Mouse (Mus musculus) MN1 (cell line): ENCODE data around the gene Slc25a5.

ENCODE experiments used
- DNase-seq: peaks from one replicate; pipeline ENCODE4 v3.0.0-alpha.2; 2016; ENCODE audit warnings: low spot score

Slc25a5 gene

DNA sequence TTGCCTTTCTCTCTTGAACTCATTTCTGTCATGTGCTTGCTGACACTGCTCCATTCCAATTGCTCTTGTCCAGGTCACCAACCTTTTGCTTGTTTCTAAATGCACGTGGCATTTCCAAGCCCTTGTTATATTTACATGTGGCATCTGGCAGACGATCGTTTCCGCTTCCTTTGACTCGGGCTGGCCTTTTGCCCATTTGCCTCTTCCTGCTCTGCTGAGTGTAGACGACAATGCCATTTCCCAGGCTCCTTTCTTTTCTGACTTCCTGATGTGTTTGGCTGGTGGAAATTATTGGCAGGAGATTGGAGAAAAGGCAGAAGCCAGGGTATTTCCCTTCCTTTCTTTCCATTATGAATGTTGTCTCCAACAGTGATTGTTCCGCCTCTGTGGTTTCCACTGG lies 43.9 kb downstream of the Slc25a5 start:
- DNase-seq = peak; percentile 44

DNA sequence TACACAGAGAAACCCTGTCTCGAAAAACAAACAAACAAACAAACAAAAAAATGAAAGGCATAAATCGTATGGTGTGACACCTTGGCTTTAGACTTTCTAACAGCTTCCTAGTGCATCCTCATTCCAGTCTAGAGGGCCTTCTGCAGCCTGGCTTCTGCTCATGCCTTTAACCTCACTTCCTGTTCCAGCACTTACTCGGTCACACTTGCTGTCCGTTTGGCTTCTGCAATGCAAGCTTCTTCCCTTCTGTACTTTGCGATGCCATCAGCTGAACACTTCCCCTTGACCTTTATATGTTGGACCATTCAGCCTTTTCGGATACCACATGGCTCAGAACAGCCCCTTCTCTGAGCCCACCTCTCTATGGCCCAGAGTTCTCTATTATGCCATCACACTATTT lies 46.2 kb downstream of the Slc25a5 start:
- no peak for DNase-seq

DNA sequence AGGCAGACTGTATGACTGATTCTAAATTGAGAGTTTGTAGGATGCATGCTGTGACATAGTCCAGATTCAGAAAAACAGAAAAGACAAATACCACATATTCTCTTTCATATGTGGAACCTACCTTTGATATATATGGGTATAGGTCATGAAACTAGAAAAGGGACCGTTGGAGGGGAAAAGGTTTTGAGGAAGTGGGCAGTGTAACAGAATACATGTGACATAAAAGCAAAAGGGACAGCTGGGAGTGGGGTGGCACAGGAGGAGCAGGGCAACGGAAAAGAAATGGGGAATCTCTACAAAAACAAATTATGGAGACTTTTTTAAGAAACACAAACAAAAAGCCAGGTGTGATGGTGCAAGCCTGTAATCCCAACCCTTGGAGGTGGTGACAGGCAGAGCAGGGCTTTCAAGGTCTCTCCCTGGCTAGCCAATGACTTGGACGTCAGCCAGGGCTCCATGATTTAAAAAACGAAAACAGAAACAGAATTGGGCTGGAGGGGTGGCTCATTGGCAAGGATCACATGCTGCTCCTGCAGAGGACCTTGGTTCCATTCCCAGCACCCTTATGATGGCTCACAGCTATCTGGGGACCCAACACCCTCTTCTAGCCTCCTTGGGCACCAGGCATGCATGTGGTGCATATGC lies 48.0 kb downstream of the Slc25a5 start:
- DNase-seq = no peak

DNA sequence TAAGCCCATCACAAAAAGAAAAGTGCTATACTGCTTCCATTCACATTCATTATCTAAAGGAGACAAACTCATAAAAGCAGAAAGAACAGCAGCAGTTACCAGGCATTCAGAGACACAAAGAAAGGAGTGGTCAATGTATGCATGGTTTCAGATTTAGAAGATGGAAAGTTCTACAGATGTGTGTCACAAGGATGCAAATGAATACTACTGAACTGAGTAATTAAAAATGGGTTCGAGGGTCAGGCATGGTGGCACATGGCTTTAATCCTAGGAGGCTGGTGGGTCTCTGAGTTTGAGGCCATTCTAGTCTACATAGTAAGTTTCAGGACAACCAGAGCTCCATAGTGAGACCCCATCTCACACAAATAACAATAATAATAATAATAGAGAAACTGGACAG lies 51.7 kb downstream of the Slc25a5 start:
- DNase-seq = no peak
